Mouse (Mus musculus): ENCODE measurements around the gene Alppl2. TPM values are rescaled to one million over a fixed set of nuclear protein-coding genes. Genes with fewer than 3 reads are reported as not detected.

Gene Alppl2
- not detected for total RNA-seq (2022)

- DNase-seq (ENCODE audit: low spot score in 2 of 2) = no peak
Measured at GRCm38 (mm10) chr1:87089828-87090227, at the start of gene Alppl2. Gene Alppl2 (minus strand): TSS chr1:87089928.

- DNase-seq (ENCODE audit: low spot score in 2 of 2) = no peak
Measured at GRCm38 (mm10) chr1:87131803-87132202, 42.1 kb upstream of the Alppl2 start.

GRCm38 (mm10) chr1:87127206-87128030 lies 37.7 kb upstream of the Alppl2 start:
- DNase-seq (ENCODE audit: low spot score in 2 of 2) = peak in 1 of 2 experiments; percentile 41

- no peak for DNase-seq (ENCODE audit: low spot score in 2 of 2)
Measured at GRCm38 (mm10) chr1:87124673-87125072, 34.9 kb upstream of the Alppl2 start, which contains the start of gene Akp3. Gene Akp3 (plus strand): TSS chr1:87124973.

GRCm38 (mm10) chr1:87114784-87115183 lies 25.1 kb upstream of the Alppl2 start:
- DNase-seq (ENCODE audit: low spot score in 2 of 2) = no peak

- no peak for DNase-seq (ENCODE audit: low spot score in 2 of 2)
Measured at GRCm38 (mm10) chr1:87111719-87112354, 22.1 kb upstream of the Alppl2 start.

- DNase-seq (ENCODE audit: low spot score in 2 of 2) = no peak
Measured at GRCm38 (mm10) chr1:87108564-87108963, 18.8 kb upstream of the Alppl2 start.

- DNase-seq (ENCODE audit: low spot score in 2 of 2) = no peak
Measured at GRCm38 (mm10) chr1:87106536-87106935, 16.8 kb upstream of the Alppl2 start.

GRCm38 (mm10) chr1:87103936-87104335 lies 14.2 kb upstream of the Alppl2 start:
- DNase-seq (ENCODE audit: low spot score in 2 of 2) = no peak

- DNase-seq (ENCODE audit: low spot score in 2 of 2) = no peak
Measured at GRCm38 (mm10) chr1:87102114-87102513, 12.4 kb upstream of the Alppl2 start.

- no peak for DNase-seq (ENCODE audit: low spot score in 2 of 2)
Measured at GRCm38 (mm10) chr1:87101411-87101810, 11.7 kb upstream of the Alppl2 start, which contains the start of gene Alpi. Gene Alpi (minus strand): TSS chr1:87101606.

GRCm38 (mm10) chr1:87098358-87098975 lies 8.7 kb upstream of the Alppl2 start:
- DNase-seq (ENCODE audit: low spot score in 2 of 2) = peak in 1 of 2 experiments; percentile 25

GRCm38 (mm10) chr1:87095642-87096041 lies 5.9 kb upstream of the Alppl2 start:
- DNase-seq (ENCODE audit: low spot score in 2 of 2) = no peak

- no peak for DNase-seq (ENCODE audit: low spot score in 2 of 2)
Measured at GRCm38 (mm10) chr1:87089251-87089650, 477 bp downstream of the Alppl2 start.

GRCm38 (mm10) chr1:87086964-87087363 lies 2.8 kb downstream of the Alppl2 start:
- DNase-seq (ENCODE audit: low spot score in 2 of 2) = no peak

GRCm38 (mm10) chr1:87086196-87086595 lies 3.5 kb downstream of the Alppl2 start:
- no peak for DNase-seq (ENCODE audit: low spot score in 2 of 2)

GRCm38 (mm10) chr1:87073776-87074175 lies 16.0 kb downstream of the Alppl2 start:
- no peak for DNase-seq (ENCODE audit: low spot score in 2 of 2)

GRCm38 (mm10) chr1:87070720-87071119 lies 19.0 kb downstream of the Alppl2 start:
- no peak for DNase-seq (ENCODE audit: low spot score in 2 of 2)

GRCm38 (mm10) chr1:87060913-87061312 lies 28.8 kb downstream of the Alppl2 start:
- DNase-seq (ENCODE audit: low spot score in 2 of 2) = no peak

GRCm38 (mm10) chr1:87059042-87059665 lies 30.6 kb downstream of the Alppl2 start:
- DNase-seq (ENCODE audit: low spot score in 2 of 2) = no peak

- no peak for DNase-seq (ENCODE audit: low spot score in 2 of 2)
Measured at GRCm38 (mm10) chr1:87057075-87057474, 32.7 kb downstream of the Alppl2 start.

GRCm38 (mm10) chr1:87051369-87051768 lies 38.4 kb downstream of the Alppl2 start:
- no peak for DNase-seq (ENCODE audit: low spot score in 2 of 2)

Measured in layer of hippocampus, adult 8-10 months (tissue).